Comparison of ENCODE assay signal across 9 mouse cellular contexts in genomic region chr1:134122195-134122594, GRCm38 (mm10). TPM values are rescaled to one million over a fixed set of nuclear protein-coding genes. Genes with fewer than 3 reads are reported as not detected.
DNase-seq lines count a peak whose midpoint lies in the region; ATAC-seq and TF ChIP-seq lines count a peak whose summit lies in the region.
"Had no signal": no experiment of that assay in that cellular context is flagged by ENCODE, and none has a peak within 500 bp of the region (broad histone marks: within the 10 kb centered on the region; RNA-seq: fewer than 3 reads in every experiment).

No protein-coding gene starts in this region.

- no peaks in the 10 kb centered on the region for H3K9me3 ChIP-seq in midbrain, postnatal 0 days (ENCODE audit: low read length)

- no peak for DNase-seq in cerebellum, adult 2 months
- no peak for DNase-seq in cerebellum, adult 18-20 months
- DNase-seq in lung, adult 2 months = no peak
- no peak for DNase-seq in lung, postnatal 25 days (ENCODE audit: low spot score)
- peak; percentile 36 for DNase-seq in midbrain, postnatal 0 days (ENCODE audit: low spot score)
- DNase-seq in kidney, postnatal 14 days = no peak
- DNase-seq in ovary, postnatal 36 days (ENCODE audit: low spot score) = no peak

- no peak overlapping the region for H3K4me2 ChIP-seq in midbrain, postnatal 0 days (ENCODE audit: low read depth, low read length, poor library complexity, severe bottlenecking)

- no peaks in the 10 kb centered on the region for H3K27me3 ChIP-seq in cerebellum, adult 2 months (ENCODE audit: control insufficient read depth, insufficient read depth, low read length)
- no peaks in the 10 kb centered on the region for H3K27me3 ChIP-seq in midbrain, postnatal 0 days (ENCODE audit: insufficient read depth, low read length)

- H3K4me3 ChIP-seq in cerebellum, adult 2 months (replicated peaks; ENCODE audit: insufficient read depth, low read depth, low read length) = no peak overlapping the region
- H3K4me3 ChIP-seq in lung, adult 2 months (replicated peaks; ENCODE audit: extremely low read depth, low read depth, low read length) = no peak overlapping the region
- no peak overlapping the region for H3K4me3 ChIP-seq in midbrain, postnatal 0 days (ENCODE audit: low read depth, low read length)

- TF ChIP-seq CTCF in cerebellum, adult 2 months (IDR thresholded peaks at IDR 0.05; ENCODE audit: borderline replicate concordance, insufficient read depth, low read depth, low read length) = peak; percentile 31; the same call in 1 of the 2 replicates
- peak; percentile 59; the same call in 1 of the 2 replicates for TF ChIP-seq CTCF in lung, adult 2 months (IDR thresholded peaks at IDR 0.05; ENCODE audit: insufficient read depth, low read length)
- peak; percentile 68 for TF ChIP-seq CTCF in midbrain, postnatal 0 days (IDR thresholded peaks at IDR 0.05)

- H3K36me3 ChIP-seq in midbrain, postnatal 0 days (ENCODE audit: insufficient read depth, low read length) = no peaks in the 10 kb centered on the region

- 49% methylated on average over 9 of the region's 9 CpGs for WGBS in cerebellum, adult 2 months
- WGBS in lung, adult 2 months = 46% methylated on average over 9 of the region's 9 CpGs
- 57% methylated on average over 9 of the region's 9 CpGs for WGBS in midbrain, postnatal 0 days

- TF ChIP-seq POLR2A in cerebellum, adult 2 months (IDR thresholded peaks at IDR 0.05; ENCODE audit: borderline replicate concordance, insufficient read depth, low read length) = no peak
- no peak for TF ChIP-seq POLR2A in lung, adult 2 months (IDR thresholded peaks at IDR 0.05; ENCODE audit: borderline replicate concordance, extremely low read depth, low read depth, low read length)

- H3K4me1 ChIP-seq in cerebellum, adult 2 months (ENCODE audit: control insufficient read depth, insufficient read depth, low read length) = no peaks in the 10 kb centered on the region
- no peaks in the 10 kb centered on the region for H3K4me1 ChIP-seq in lung, adult 2 months (ENCODE audit: control insufficient read depth, insufficient read depth, low read length)
- no peaks in the 10 kb centered on the region for H3K4me1 ChIP-seq in midbrain, postnatal 0 days (ENCODE audit: insufficient read depth, low read length)

- 0 out of 2 replicates have a peak, but pooled peaks have one; percentile 42 for ATAC-seq in common myeloid progenitor, adult 5-6 weeks (replicated peaks; ENCODE audit: low read depth, poor library complexity, severe bottlenecking)
- ATAC-seq in midbrain, postnatal 0 days (ENCODE audit: low FRiP score) = no peak

- H3K9ac ChIP-seq in midbrain, postnatal 0 days (replicated peaks; ENCODE audit: low read length, poor library complexity, severe bottlenecking) = no peak overlapping the region

- no peak overlapping the region for H3K27ac ChIP-seq in cerebellum, adult 2 months (ENCODE audit: insufficient read depth, low read length)
- no peak overlapping the region for H3K27ac ChIP-seq in midbrain, postnatal 0 days (ENCODE audit: low read depth, low read length)

RNA-seq across cellular contexts. Expression of gene Chit1, which starts 11.2 kb away (rescaled TPM):
- polyA plus RNA-seq in cerebellum, adult 2 months (2012; rRNA removed) = not detected in 2 replicates
- 14.1 TPM in 1 of 2 replicates, not detected in the other for polyA plus RNA-seq in lung, adult 2 months (2012; rRNA removed)
- total RNA-seq in common myeloid progenitor, adult 5-6 weeks (2017) = 0.53 and 0.55 TPM in 2 replicates
- total RNA-seq in midbrain, postnatal 0 days (2014; rRNA removed) = 0.24 and 0.99 TPM in 2 replicates
- 0.21 and 0.48 TPM in 2 replicates for polyA plus RNA-seq in midbrain, postnatal 0 days (2015; fragmentation: Nextera tagmentation; extraction: Ambion mirVana)
- total RNA-seq: heart, postnatal 10 days had no signal

RNA-seq across cellular contexts. Expression of gene Btg2, which starts 43.3 kb away (rescaled TPM):
- polyA plus RNA-seq in cerebellum, adult 2 months (2012; rRNA removed) = 11.9 and 15.3 TPM in 2 replicates
- polyA plus RNA-seq in lung, adult 2 months (2012; rRNA removed) = 75.9 and 109 TPM in 2 replicates
- total RNA-seq in common myeloid progenitor, adult 5-6 weeks (2017) = 87.7 and 93.6 TPM in 2 replicates
- total RNA-seq in midbrain, postnatal 0 days (2014; rRNA removed) = 12.0 and 19.8 TPM in 2 replicates
- 8.9 and 9.9 TPM in 2 replicates for polyA plus RNA-seq in midbrain, postnatal 0 days (2015; fragmentation: Nextera tagmentation; extraction: Ambion mirVana)

RNA-seq across cellular contexts. Expression of gene Chil1, which starts 59.8 kb away (rescaled TPM):
- 19.8 and 24.2 TPM in 2 replicates for polyA plus RNA-seq in cerebellum, adult 2 months (2012; rRNA removed)
- 1,144 and 1,277 TPM in 2 replicates for polyA plus RNA-seq in lung, adult 2 months (2012; rRNA removed)
- 3.1 and 8.3 TPM in 2 replicates for total RNA-seq in common myeloid progenitor, adult 5-6 weeks (2017)
- 0.47 and 3.0 TPM in 2 replicates for total RNA-seq in midbrain, postnatal 0 days (2014; rRNA removed)
- polyA plus RNA-seq in midbrain, postnatal 0 days (2015; fragmentation: Nextera tagmentation; extraction: Ambion mirVana) = 3.0 and 4.3 TPM in 2 replicates

Comparison
In these comparisons a context has a peak if more than half of its experiments do, and no peak if none do; other contexts are left out.
1. RNA of gene Chil1, which starts 59.8 kb away (polyA plus RNA-seq): 1,144 to 1,277 TPM in lung, adult 2 months; 19.8 to 24.2 TPM in cerebellum, adult 2 months and 3.0 to 4.3 TPM in midbrain, postnatal 0 days; every median in the first group is over 10 times any median in the second.
2. Peak in every context shown above with its lines, with median percentiles within 50 percentile points of each other: CTCF ChIP-seq.